Mouse (Mus musculus): ENCODE results near the gene Cuedc2.

Gene Cuedc2

GRCm38 (mm10) chr19:46338942-46339286, 412 bp upstream of the Cuedc2 start:
- no peak for DNase-seq

DNA sequence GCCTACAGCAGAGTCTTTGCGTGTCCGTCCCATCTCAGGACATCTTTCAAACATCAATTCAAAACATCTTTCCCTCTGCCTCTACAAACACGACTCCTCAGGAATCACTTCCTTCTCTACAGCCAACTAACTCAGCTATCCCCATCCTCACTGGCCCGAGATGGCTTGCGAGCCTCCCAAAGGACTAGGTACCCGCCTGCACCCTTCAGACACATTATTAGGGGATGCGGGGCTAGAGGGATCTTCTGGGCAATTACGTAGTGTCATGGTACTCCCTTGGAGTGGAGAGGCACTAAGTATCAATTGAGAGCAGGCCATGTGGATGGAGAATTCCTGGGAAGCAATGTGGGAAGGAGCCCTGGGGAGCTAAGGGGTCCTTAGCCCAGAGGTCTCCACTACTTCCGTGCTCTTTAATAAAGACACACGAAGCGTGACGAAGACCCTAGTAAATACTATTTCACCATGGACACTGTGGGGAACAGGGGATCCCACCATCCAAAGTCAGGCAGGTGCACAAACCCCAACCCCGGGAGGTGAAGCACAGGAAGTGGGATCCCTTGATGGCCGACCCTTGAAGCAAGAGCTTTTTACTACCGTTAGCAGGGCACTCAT, 677 bp downstream of the Cuedc2 start:
- no peak for DNase-seq

DNA sequence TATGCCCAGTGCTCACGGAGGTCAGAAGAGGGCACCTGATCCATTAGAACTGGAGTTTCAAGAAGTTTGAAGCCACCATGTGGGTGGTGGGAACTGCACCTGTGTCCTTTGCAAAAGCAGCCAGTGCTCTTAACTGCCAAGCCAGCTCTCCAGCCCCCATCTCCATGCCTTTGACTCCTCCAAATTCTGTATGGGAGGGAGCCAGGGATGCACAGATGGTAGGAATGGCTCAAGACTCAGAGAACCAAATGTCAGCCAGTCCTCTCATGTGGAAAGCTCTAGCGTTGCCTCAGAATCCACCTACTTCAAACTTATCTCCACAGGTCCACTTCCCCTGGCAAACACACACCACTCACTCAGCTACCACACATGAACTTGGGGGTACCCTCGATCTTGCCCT, 4.6 kb downstream of the Cuedc2 start:
- no peak for DNase-seq

DNA sequence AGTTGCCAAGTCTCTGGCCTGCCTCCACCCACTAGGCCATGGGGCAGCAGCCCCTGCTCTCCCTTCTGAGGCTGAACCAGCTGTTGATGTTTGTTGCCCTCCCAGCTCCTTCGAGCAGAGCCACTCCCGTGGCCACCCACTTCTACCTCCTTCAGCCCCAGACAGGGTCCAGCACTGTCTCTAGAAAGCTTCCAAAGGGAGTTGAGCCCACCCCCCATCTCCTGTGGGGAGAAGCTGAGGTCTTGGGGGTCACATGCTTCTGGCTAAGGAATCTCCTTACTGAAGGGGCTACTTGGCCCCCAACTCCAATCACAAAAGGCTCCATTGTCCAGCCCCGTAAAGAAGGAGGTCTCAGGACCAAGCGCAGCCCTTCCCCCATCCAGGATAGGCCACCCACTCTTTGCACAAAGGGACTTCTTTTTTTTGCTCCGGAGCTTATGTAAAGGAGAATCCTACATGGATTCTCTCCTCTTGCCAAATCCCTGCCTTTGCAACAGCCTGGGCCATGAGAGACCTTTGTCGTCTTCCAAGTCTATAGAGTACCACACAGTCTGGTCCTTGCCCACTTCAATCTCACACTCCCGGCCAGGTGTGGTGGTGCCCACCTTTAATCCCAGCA, 5.7 kb downstream of the Cuedc2 start:
- no peak for DNase-seq

DNA sequence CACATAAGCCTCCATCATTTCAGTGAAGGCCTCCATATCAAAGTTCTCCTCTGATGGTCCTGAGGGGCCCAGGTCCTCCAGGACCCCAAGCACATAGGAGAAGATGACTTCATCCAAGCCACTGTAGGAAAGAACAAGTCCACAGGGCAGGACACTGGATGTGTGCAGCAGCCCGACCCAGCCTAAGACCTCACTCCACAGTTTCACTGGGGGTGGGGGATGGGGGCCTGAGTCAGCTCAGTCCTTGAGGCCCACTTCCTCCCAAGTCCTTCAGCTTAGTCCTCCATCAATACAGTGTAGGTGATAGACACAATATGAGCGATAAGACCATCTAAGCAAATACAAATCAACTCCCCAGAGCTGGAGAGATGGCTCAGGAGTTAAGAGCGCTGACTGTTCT, 6.6 kb downstream of the Cuedc2 start:
- DNase-seq = no peak

GRCm38 (mm10) chr19:46331326-46331725, 7.2 kb downstream of the Cuedc2 start:
- DNase-seq = no peak

GRCm38 (mm10) chr19:46330696-46331095, 7.8 kb downstream of the Cuedc2 start:
- no peak for DNase-seq

DNA sequence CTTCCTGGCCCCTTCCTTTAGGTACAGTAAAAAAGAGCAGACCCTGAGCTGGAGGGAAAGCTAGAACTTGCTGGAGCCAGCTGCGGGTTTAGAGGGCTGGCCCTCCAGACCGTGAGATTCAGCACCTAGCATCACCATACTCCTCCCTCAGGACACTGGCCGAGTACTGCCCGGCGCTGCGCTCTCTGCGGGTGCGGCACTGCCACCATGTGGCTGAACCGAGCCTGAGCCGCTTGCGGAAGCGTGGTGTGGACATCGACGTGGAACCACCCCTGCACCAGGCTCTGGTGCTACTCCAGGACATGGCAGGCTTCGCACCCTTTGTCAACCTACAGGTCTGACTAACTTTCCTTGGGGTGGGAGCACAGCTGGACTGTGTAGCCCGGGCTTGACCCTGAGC, 8.6 kb downstream of the Cuedc2 start:
- peak; percentile 82 for DNase-seq

GRCm38 (mm10) chr19:46329031-46329641, 9.4 kb downstream of the Cuedc2 start:
- no peak for DNase-seq

- DNase-seq = peak; percentile 96
Observed at GRCm38 (mm10) chr19:46328081-46329030, 10.1 kb downstream of the Cuedc2 start, which contains the start of gene Fbxl15. Gene Fbxl15, plus strand, starts transcription at chr19:46328184.

- DNase-seq = no peak
Observed at GRCm38 (mm10) chr19:46327531-46328064, 10.9 kb downstream of the Cuedc2 start.

GRCm38 (mm10) chr19:46326756-46327305, 11.7 kb downstream of the Cuedc2 start, which contains the start of gene Psd:
Gene Psd, minus strand, starts transcription at chr19:46327156.
- peak; percentile 78 for DNase-seq

GRCm38 (mm10) chr19:46326019-46326755, 12.3 kb downstream of the Cuedc2 start:
- no peak for DNase-seq

DNA sequence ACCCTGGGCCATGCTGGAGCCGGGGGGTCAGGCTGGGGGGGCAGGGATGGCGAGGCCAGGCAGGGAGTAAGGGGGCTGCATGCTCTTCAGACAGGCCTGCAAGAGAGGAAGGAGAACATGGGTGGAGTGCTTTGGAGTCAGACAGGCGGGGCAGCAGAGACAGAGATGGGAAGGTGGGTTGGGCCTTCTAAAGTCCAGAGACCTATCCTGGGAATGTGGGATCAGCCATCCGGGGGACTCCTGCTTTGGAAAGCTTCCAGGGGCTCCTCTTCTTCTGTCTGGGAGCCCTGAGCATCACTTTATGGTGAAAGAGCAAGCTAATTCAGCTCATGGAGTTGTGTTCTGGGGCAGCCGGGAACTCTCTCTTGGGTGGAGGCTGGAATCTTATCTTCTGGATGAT, 13.6 kb downstream of the Cuedc2 start:
- no peak for DNase-seq

GRCm38 (mm10) chr19:46324366-46324765, 14.1 kb downstream of the Cuedc2 start:
- DNase-seq = no peak

GRCm38 (mm10) chr19:46323716-46324115, 14.8 kb downstream of the Cuedc2 start:
- DNase-seq = no peak

DNA sequence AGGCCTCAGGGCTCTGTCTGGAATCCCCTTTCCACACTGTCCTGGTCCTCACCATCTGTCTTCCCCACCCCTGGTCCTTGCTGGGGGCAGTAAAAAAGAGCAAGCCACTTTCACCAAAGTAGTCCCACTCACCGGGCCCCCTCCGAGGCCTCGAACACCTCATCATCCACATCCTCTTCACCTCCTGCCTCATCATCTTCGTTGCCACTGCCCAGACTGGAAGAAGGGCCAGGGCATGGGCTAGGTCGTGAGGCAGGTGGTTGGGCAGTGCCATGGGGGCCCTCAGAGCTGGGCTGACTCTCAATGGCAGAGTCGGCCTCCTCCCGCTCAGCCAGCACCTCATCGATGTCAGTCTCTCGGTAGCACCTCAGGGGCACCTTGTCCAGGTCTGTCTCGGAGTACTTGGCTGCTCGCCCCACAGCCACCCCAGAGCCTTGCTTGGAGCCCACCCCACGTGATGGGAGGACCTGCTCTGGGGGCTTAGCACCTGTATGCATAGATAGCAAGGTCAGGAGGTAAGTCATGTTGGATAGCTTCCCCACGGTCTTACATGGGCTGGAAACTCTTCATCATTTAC, 15.4 kb downstream of the Cuedc2 start:
- no peak for DNase-seq

DNA sequence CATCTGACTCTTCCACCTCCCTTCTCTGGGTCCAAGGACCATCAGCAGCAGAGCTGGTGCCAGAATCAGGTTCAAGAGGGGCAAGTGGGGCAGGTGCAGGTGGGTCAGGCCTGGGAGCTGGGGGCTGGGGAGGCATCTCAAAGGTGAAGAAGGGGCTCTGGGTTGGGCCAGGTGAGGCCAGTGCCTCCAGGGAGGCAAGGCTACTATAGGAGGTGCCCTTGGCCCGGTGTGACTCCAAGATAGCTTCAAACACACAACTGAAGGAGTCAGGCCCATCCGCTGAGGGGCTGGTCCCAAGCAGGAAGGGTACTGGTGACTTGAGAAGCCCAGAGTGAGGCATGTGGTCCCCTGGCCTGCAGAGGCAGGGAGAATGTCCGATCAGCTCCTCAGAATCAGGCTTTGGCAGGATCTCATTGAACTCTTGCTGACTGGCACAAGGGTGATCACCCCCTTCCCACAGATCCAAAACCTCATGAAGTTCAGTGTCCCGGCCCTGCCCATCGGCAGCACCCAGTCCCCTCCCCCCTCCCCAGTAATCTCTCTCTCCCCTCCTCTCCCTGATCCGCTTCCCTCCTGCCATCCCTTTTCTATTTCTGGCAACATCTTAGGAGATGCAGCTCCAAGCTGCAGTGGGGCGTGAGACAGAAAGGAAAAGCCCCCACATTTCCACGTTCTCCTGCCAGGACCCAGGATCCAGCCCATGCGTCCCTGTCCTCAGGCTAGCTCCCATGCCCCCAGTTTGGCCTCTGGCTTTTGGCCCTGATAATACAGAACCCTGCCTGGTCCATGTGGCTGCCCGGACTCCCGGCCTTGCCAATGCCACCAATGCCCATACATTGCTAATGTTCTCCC, 16.1 kb downstream of the Cuedc2 start:
- no peak for DNase-seq

DNA sequence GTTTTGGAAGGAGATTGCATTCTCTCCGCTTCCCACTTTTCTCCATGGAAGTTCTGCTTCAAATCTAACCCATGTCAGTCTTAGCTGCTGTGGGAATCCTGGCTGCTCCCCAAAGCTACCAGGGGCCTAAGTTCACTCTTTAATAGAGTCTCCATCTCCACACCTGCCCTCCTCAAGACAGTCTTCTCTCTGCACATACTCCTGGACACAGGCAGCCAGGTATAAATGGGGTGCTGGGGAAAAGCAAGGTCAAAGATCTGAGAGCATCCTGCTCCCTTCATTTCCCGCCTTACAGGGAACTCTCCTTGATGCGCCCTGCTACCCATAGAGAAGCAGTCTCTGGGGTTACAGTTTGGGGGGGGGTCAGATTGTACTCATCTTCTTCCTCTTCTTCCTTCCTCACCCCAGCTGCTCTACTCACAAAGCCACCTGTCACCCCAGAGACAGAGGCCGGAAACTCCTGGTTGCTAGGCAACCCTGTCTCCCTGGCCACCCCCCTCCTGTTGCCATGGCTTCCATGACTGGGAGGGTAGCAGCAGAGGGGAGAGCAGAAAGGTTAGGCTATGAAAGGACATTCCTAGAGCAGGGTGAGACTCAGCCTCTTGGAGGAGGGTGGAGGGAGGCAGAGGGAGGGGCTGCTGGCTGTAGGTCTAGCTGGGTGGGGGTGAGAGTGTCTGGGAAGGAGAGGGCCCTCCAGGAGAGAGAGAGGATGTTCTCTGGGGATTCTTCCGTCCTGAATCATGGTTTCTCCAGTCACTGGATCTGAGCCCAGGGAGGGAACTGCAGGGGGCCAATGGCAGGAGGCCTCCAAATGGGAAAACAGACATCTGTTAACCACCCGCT, 17.2 kb downstream of the Cuedc2 start:
- DNase-seq = no peak
